Mouse (Mus musculus) thymus, postnatal 0 days (tissue): ENCODE data around the gene Tgm5. TPM values are rescaled to one million over a fixed set of nuclear protein-coding genes. Genes with fewer than 3 reads are reported as not detected.
"Not testable (repeated sequence)": the region's sequence is repeated elsewhere in the genome, so short reads cannot be mapped to it uniquely, and the experiment has no call there.

Source experiments
- DNase-seq: peaks from one replicate; pipeline ENCODE4 v3.0.0-alpha.2; 2015; ENCODE audit warnings: low spot score
- polyA plus RNA-seq: library from polyadenylated mRNA; unstranded; fragments of >200 nt; fragmentation: Nextera tagmentation; extraction: Ambion mirVana; gene quantifications from 2 replicates; pipeline ENCODE4 v1.2.1, GENCODE M21; 2015

The Tgm5 gene
- polyA plus RNA-seq, 1 experiment from 2014 or later, result 0.31 TPM

DNA sequence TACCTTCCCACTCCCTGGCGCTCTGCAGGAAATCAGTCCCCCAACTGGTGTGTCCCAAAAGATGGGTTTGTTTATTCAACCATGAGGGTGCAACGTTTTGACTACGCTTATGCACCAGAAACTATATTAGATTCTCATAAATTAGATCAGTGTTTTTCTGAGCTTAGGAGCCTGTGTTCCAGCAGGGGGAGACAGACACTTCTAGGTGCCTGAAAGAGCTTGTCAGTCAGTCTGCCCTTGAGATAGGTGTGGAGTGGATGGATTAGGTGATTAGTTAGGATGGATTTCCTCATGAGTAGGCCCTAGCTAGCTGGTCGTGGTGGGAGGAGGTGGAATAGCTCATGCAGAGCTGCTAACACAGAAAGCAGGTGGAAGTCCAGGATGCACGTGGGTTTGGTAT is 44.5 kb downstream of the Tgm5 start:
- DNase-seq, result peak; percentile 25

DNA sequence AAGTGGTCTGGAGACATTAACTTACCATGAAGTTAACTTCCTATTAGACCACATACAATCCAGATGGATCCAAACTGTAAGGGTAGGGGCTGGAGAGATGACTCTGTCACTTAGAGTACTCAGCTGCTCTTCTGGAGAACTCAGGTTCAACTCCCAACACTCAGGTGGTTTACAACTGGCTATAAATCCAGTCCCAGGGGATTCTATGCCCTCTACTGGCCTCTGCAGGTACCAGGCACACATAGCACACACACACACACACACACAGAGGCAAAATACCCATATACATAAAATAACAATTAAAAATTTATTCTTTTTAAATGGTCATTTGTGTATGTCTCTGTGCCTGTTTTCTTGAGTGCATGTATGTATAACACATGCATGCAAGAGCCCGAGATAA is 46.3 kb downstream of the Tgm5 start:
- no peak for DNase-seq

DNA sequence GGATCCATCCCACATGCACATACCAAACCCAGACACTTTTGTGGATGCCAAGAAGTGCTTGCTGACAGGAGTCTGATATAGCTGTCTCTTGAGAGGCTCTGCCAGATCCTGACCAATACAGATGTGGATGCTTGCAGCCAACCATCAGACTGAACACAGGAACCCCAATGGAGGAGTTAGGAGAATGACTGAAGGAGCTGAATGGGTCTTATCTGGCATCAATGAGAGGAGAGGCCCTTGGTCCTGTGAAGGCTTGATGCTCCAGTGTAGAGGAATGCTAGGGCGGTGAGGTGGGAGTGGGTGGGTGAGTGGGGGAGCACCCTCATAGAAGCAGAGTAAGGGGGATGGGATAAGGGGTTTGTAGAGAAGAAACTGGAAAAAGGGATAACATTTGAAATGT is 46.8 kb downstream of the Tgm5 start:
- not testable (repeated sequence) for DNase-seq

DNA sequence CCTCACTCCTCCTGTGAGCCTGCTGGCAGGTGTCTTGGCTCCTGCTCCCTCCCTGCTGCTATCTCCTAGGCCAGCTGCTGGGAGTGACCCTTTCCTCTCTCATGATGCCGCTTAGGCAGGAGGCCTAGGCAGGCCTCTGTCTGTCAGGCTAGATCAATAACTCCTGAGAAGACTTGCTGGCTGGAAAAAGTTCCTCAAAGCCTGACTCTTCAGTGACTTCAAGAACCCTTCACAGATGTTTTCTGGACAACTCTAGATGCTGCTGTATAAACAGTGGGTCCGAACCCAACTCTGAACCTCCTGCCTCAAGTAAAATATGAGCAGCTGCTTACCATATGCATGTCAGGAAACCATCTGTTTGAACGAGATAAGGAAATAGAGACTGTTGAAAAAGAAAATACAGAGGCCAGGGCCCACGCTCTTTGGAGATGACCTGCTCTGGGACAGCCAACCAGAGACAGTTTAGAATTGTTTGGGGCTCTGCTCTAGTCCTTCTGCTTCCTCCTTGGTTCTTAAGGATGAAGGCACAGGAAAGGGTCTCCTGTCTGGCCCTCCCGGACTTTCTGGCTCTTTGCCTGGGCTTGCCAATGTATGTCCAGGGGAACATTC is 48.8 kb downstream of the Tgm5 start, which contains the start of gene Epb42:
Epb42 (minus strand) TSS at position 340 of the 609 bp plus-strand sequence.
- no peak for DNase-seq

DNA sequence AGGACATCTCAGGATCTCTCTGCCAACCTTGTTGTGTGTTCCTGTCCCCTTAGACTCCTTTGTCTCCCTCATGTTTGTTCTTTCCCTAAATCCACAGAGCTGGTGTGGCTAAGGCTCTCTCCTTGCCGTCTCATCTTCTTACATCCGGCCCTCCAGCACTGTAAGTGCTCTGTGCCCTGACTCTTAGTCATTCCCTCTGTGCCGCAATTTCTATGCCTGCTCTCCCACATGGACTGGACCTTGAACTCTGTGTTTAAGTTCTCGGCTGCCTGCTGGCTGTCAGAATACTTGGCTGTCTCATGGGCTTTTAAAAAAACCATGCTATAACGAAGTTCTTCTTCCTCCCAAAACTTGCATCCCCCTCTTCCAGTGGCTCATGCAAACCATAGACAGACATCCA is 62.7 kb downstream of the Tgm5 start:
- no peak for DNase-seq

DNA sequence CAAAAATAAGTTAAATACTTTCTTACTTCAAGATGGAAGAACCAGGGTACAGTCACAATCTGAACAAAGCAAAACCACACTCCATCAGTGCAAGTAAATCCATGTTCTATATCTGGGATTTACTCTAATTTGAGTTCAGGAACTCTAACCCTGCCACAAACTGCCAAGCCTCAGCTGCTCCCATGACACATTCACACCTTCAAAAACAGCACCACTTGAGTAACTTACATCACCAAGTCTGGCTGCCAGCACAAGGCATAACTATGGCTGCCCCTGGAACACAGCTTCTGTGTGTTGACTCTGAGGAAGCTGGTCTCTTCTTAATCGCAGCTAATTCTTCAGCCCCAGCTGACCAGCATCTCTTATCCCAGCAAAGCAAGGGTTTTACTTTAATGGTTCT is 68.5 kb downstream of the Tgm5 start:
- DNase-seq, result no peak

GRCm38 (mm10) chr2:121016226-121016625 is 69.4 kb downstream of the Tgm5 start:
- DNase-seq, result no peak

DNA sequence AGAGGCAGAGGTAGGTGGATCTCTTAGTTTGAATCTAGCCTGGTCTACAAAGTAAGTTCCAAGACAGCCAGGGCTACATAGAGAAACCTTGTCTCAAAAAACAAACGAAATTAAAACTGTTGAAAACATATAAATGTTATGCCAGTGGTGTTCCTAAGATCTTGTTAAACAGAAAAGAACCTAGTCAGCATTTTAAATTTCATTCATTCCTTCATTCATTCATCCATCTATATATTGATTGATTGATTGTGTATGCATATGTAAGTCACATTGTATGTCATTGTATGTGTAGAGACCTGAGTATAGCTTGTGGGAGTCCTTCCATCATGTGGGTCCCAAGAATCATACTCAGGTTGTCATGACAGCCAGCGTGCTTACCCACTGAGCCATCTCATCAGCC is 70.1 kb downstream of the Tgm5 start:
- DNase-seq, result no peak

- no peak for DNase-seq
Measured at GRCm38 (mm10) chr2:121012676-121013075, 73.0 kb downstream of the Tgm5 start.

- no peak for DNase-seq
Measured at GRCm38 (mm10) chr2:121009071-121009677, 76.5 kb downstream of the Tgm5 start.

DNA sequence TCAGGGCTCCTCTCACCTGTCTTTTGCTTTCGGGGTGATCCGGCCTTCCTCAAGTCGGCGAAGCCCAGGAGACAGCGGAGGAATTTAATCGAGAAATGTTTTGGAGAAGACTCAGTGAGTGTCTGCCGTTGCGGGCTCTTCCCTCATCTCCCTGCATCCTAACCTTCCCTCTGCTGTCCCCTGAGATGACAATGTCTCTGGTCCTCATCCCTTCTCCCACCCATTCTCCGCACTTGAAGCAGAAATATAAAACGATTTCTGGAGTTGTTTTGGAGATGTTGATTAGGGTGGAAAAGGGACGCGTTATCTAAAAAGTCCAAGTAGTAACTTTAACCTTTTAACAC is 77.0 kb downstream of the Tgm5 start:
- DNase-seq, result no peak

- peak; percentile 94 for DNase-seq
Measured at GRCm38 (mm10) chr2:121007925-121008663, 77.5 kb downstream of the Tgm5 start, which contains the start of gene Ccndbp1. TSS of gene Ccndbp1 (plus strand) at chr2:121008403.

DNA sequence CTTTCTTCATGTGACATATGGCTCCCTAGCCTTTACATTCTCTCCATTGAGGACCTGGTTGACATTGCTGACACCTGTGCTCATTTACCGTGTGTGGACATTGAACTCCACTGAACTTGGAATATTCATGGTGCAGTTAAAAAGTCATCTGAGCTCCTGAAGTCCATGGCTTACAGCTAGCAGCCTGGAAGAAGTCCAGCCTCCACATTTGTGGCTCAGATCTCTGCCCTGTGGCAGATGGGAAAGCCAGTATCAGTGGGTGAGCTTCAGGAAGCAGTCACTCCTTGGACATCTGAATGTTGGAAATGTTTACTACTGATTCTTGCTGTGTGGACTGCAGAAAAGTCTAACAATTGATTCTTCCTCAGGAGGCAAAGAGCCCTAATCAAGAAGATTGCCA is 78.7 kb downstream of the Tgm5 start:
- no peak for DNase-seq

GRCm38 (mm10) chr2:121004018-121004811 is 81.4 kb downstream of the Tgm5 start:
- no peak for DNase-seq

DNA sequence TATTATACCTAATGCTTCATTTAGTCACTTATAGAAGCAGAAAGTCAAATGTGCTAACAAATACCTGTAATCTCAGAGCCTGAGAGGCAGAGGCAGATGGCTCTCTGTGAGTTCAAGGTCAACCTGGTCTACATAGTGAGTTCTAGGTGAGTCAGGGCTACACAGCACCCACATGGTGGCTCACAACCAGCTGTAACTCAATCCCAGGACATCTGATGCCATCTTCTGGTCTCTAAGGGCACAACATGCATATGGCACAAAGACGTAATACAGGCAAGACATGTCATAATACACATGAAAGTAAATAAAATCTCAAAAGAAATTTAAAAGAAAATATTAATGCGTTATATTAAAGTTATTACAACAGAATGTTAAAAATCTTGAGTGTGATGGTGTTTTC is 82.1 kb downstream of the Tgm5 start:
- peak; percentile 19 for DNase-seq

DNA sequence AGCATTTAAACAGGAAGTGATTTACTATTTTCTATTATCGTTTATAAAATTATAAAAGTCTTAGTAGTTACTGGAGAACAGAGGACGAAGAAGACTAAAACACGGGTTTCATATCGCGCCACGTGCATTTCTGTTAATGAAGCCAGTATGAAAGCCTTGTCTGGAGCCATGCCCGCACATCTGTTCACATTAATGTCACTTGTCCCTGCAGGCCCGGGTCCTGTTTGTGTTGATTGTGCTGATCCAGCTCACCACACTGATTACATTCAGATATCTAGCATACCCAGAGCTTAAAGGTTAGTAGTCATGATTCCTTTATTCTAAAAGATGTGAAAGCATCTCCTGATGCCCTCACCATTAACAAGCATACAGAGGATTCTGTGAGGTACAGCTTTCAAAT is 86.8 kb downstream of the Tgm5 start:
- DNase-seq, result no peak

DNA sequence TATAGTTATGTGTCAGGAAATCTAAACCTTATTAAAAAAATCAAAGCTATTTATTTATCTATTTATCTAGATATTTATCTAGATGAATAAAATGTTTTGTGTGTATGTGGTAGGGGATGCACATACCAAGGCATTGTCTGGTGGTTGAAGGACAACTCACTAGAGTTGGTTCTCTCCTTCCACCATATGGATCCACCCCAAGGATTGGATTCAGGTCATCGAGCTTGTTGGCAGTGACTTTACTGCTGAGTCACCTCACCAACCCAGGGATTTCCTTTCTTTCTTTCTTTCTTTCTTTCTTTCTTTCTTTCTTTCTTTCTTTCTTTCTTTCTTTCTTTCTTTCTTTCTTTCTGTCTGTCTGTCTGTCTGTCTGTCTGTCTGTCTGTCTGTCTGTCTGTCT is 89.0 kb downstream of the Tgm5 start:
- DNase-seq, result not testable (repeated sequence)

Other genes with a start within 250 kb of the Tgm5 start
- gene Cdan1, start 235.7 kb downstream of the Tgm5 start, polyA plus RNA-seq, result 8.2 and 8.7 TPM in 2 replicates
- 2.7 and 3.7 TPM in 2 replicates for gene Ttbk2, start 235.2 kb downstream of the Tgm5 start, polyA plus RNA-seq
- 23.1 and 28.6 TPM in 2 replicates for gene Ubr1, start 115.1 kb downstream of the Tgm5 start, polyA plus RNA-seq
- gene Tmem62, start 108.8 kb downstream of the Tgm5 start, polyA plus RNA-seq, result 3.0 and 4.7 TPM in 2 replicates
- gene Ccndbp1, start 77.4 kb downstream of the Tgm5 start, polyA plus RNA-seq, result 81.1 and 85.9 TPM in 2 replicates
- gene Epb42, start 48.8 kb downstream of the Tgm5 start, polyA plus RNA-seq, result 0.30 and 0.46 TPM in 2 replicates
- 0.37 and 0.38 TPM in 2 replicates for gene Tgm7, start 24.0 kb upstream of the Tgm5 start, polyA plus RNA-seq
- 20.3 and 21.3 TPM in 2 replicates for gene Adal, start 54.6 kb upstream of the Tgm5 start, polyA plus RNA-seq
- 23.4 and 25.5 TPM in 2 replicates for gene Lcmt2, start 54.8 kb upstream of the Tgm5 start, polyA plus RNA-seq
- gene Tubgcp4, start 84.8 kb upstream of the Tgm5 start, polyA plus RNA-seq, result 45.5 and 51.2 TPM in 2 replicates
- 9.4 and 11.5 TPM in 2 replicates for gene Zscan29, start 85.3 kb upstream of the Tgm5 start, polyA plus RNA-seq
- 23.0 and 24.3 TPM in 2 replicates for gene Trp53bp1, start 185.6 kb upstream of the Tgm5 start, polyA plus RNA-seq
- gene Map1a, start 203.8 kb upstream of the Tgm5 start, polyA plus RNA-seq, result 0.28 and 0.39 TPM in 2 replicates